ENCODE assay signal across 12 mouse cellular contexts in genomic region chr9:107923956-107924355, GRCm38 (mm10). TPM values are rescaled to one million over a fixed set of nuclear protein-coding genes. Genes with fewer than 3 reads are reported as not detected.
A peak's percentile ranks its signal among the peaks of the same experiment; 100 is the strongest.
DNase-seq lines count a peak whose midpoint lies in the region; ATAC-seq lines count a peak whose summit lies in the region.
"Had no signal": no experiment of that assay in that cellular context is flagged by ENCODE, and none has a peak within 500 bp of the region (broad histone marks: within the 10 kb centered on the region; RNA-seq: fewer than 3 reads in every experiment).

No protein-coding gene starts in this region.

- no peaks in the 10 kb centered on the region for H3K27me3 ChIP-seq in hindbrain, embryonic 15.5 days
- H3K27me3 ChIP-seq in hindbrain, embryonic 12.5 days, result no peaks in the 10 kb centered on the region
- H3K27me3 ChIP-seq in limb, embryonic 15.5 days, result no peaks in the 10 kb centered on the region
- H3K27me3 ChIP-seq in midbrain, embryonic 15.5 days (replicated peaks), result no peaks in the 10 kb centered on the region

- H3K9ac ChIP-seq in hindbrain, embryonic 15.5 days, result no peak overlapping the region
- H3K9ac ChIP-seq in hindbrain, embryonic 12.5 days, result no peak overlapping the region
- no peak overlapping the region for H3K9ac ChIP-seq in limb, embryonic 15.5 days
- no peak overlapping the region for H3K9ac ChIP-seq in midbrain, embryonic 15.5 days

- peak; percentile 51 for DNase-seq in gastrocnemius, postnatal 14 days
- DNase-seq in frontal cortex, postnatal 14 days (ENCODE audit: low spot score in 2 of 2), result no peak
- no peak for DNase-seq in cerebellum, postnatal 25 days

- intact Hi-C loops in gastrocnemius, postnatal 14 days (cut with DNase I; ENCODE audit: low total_unique reads), result no loop called here

- 41% methylated on average over 6 of the region's 6 CpGs for WGBS in hindbrain, embryonic 15.5 days
- WGBS in hindbrain, embryonic 12.5 days, result 37% methylated on average over 6 of the region's 6 CpGs
- 50% methylated on average over 6 of the region's 6 CpGs for WGBS in limb, embryonic 15.5 days
- whole genome bisulfite sequencing in midbrain, embryonic 15.5 days, result 46% methylated on average over 6 of the region's 6 CpGs

- no peaks in the 10 kb centered on the region for H3K9me3 ChIP-seq in hindbrain, embryonic 15.5 days
- H3K9me3 ChIP-seq in hindbrain, embryonic 12.5 days (replicated peaks), result no peaks in the 10 kb centered on the region
- H3K9me3 ChIP-seq in limb, embryonic 15.5 days, result no peaks in the 10 kb centered on the region
- H3K9me3 ChIP-seq in midbrain, embryonic 15.5 days, result no peaks in the 10 kb centered on the region
- H3K9me3 ChIP-seq: G1E had no signal

- no peak for ATAC-seq in hindbrain, embryonic 15.5 days (ENCODE audit: low FRiP score, low read depth)
- ATAC-seq in hindbrain, embryonic 12.5 days (ENCODE audit: low FRiP score), result no peak
- no peak for ATAC-seq in limb, embryonic 15.5 days (ENCODE audit: insufficient number of reproducible peaks, low FRiP score, low TSS enrichment, low read depth)
- ATAC-seq in midbrain, embryonic 15.5 days (replicated peaks), result no peak
- no peak for ATAC-seq in erythroid progenitor cell, adult 5-6 weeks (replicated peaks; ENCODE audit: low FRiP score, poor library complexity, severe bottlenecking)

- H3K27ac ChIP-seq in hindbrain, embryonic 15.5 days (replicated peaks), result 0 out of 2 replicates have a peak overlapping the region, but pooled peaks have one; percentile 34
- H3K27ac ChIP-seq in hindbrain, embryonic 12.5 days, result no peak overlapping the region
- peak overlapping the region; percentile 54; the same call in 1 of the 2 replicates for H3K27ac ChIP-seq in limb, embryonic 15.5 days
- peak overlapping the region; percentile 1; the same call in 1 of the 2 replicates for H3K27ac ChIP-seq in midbrain, embryonic 15.5 days
- H3K27ac ChIP-seq: macrophage had no signal

- peaks cover 19% of the 10 kb centered on the region for H3K4me1 ChIP-seq in hindbrain, embryonic 15.5 days (replicated peaks)
- peaks cover 8% of the 10 kb centered on the region for H3K4me1 ChIP-seq in hindbrain, embryonic 12.5 days
- peaks cover 7% of the 10 kb centered on the region; the same call in 1 of the 2 replicates for H3K4me1 ChIP-seq in limb, embryonic 15.5 days
- peaks cover 18% of the 10 kb centered on the region for H3K4me1 ChIP-seq in midbrain, embryonic 15.5 days

- H3K36me3 ChIP-seq in hindbrain, embryonic 15.5 days, result no peaks in the 10 kb centered on the region
- H3K36me3 ChIP-seq in hindbrain, embryonic 12.5 days, result no peaks in the 10 kb centered on the region
- 0 out of 2 replicates have a peak, but pooled peaks cover 7% of the 10 kb centered on the region for H3K36me3 ChIP-seq in limb, embryonic 15.5 days
- no peaks in the 10 kb centered on the region for H3K36me3 ChIP-seq in midbrain, embryonic 15.5 days (replicated peaks)
- H3K36me3 ChIP-seq: G1E had no signal

- H3K4me3 ChIP-seq in hindbrain, embryonic 15.5 days, result no peak overlapping the region
- H3K4me3 ChIP-seq in hindbrain, embryonic 12.5 days, result no peak overlapping the region
- H3K4me3 ChIP-seq in limb, embryonic 15.5 days, result no peak overlapping the region
- no peak overlapping the region for H3K4me3 ChIP-seq in midbrain, embryonic 15.5 days

- H3K4me2 ChIP-seq in hindbrain, embryonic 15.5 days, result no peak overlapping the region
- H3K4me2 ChIP-seq in hindbrain, embryonic 12.5 days (replicated peaks), result no peak overlapping the region
- H3K4me2 ChIP-seq in limb, embryonic 15.5 days, result no peak overlapping the region
- H3K4me2 ChIP-seq in midbrain, embryonic 15.5 days, result no peak overlapping the region

RNA-seq across cellular contexts. Expression of gene Actl11, which starts 4.3 kb away (rescaled TPM):
- polyA plus RNA-seq in hindbrain, embryonic 15.5 days (2015; fragmentation: Nextera tagmentation; extraction: Ambion mirVana), result not detected in 2 replicates
- not detected in 2 replicates for polyA plus RNA-seq in hindbrain, embryonic 12.5 days (2016; fragmentation: Nextera tagmentation; extraction: Ambion mirVana)
- total RNA-seq in gastrocnemius, postnatal 14 days (2021), result not detected
- polyA plus RNA-seq in limb, embryonic 15.5 days (2015; fragmentation: Nextera tagmentation; extraction: Ambion mirVana), result not detected in 2 replicates
- not detected in 2 replicates for polyA plus RNA-seq in midbrain, embryonic 15.5 days (2015; fragmentation: Nextera tagmentation; extraction: Ambion mirVana)
- total RNA-seq in erythroid progenitor cell, adult 5-6 weeks (2015; ENCODE audit: low replicate concordance), result not detected in 2 replicates
- total RNA-seq in erythroid progenitor cell, adult 5-6 weeks (2017; ENCODE audit: low replicate concordance), result not detected in 2 replicates
- polyA plus RNA-seq: G1E; hindbrain, embryonic 11.5 days; macrophage; spleen, adult 2 months had no signal

RNA-seq across cellular contexts. Expression of gene Camkv, which starts 11.5 kb away (rescaled TPM):
- polyA plus RNA-seq in hindbrain, embryonic 15.5 days (2015; fragmentation: Nextera tagmentation; extraction: Ambion mirVana), result 38.9 and 47.2 TPM in 2 replicates
- 7.3 and 7.9 TPM in 2 replicates for polyA plus RNA-seq in hindbrain, embryonic 12.5 days (2016; fragmentation: Nextera tagmentation; extraction: Ambion mirVana)
- under 1 TPM; 0.16 to 0.24 TPM for total RNA-seq in gastrocnemius, postnatal 14 days (2021)
- polyA plus RNA-seq in limb, embryonic 15.5 days (2015; fragmentation: Nextera tagmentation; extraction: Ambion mirVana), result 5.8 and 6.7 TPM in 2 replicates
- 66.7 and 67.3 TPM in 2 replicates for polyA plus RNA-seq in midbrain, embryonic 15.5 days (2015; fragmentation: Nextera tagmentation; extraction: Ambion mirVana)
- not detected in 2 replicates for total RNA-seq in erythroid progenitor cell, adult 5-6 weeks (2015; ENCODE audit: low replicate concordance)
- total RNA-seq in erythroid progenitor cell, adult 5-6 weeks (2017; ENCODE audit: low replicate concordance), result 0.13 TPM in 1 of 2 replicates, not detected in the other
- polyA plus RNA-seq: G1E, macrophage had no signal

RNA-seq across cellular contexts. Expression of gene Mst1r, which starts 17.3 kb away (rescaled TPM):
- polyA plus RNA-seq in hindbrain, embryonic 15.5 days (2015; fragmentation: Nextera tagmentation; extraction: Ambion mirVana), result 1.4 and 1.9 TPM in 2 replicates
- 2.0 and 2.3 TPM in 2 replicates for polyA plus RNA-seq in hindbrain, embryonic 12.5 days (2016; fragmentation: Nextera tagmentation; extraction: Ambion mirVana)
- 1 to 10 TPM; 1.2 to 1.8 TPM for total RNA-seq in gastrocnemius, postnatal 14 days (2021)
- 7.0 and 10.3 TPM in 2 replicates for polyA plus RNA-seq in limb, embryonic 15.5 days (2015; fragmentation: Nextera tagmentation; extraction: Ambion mirVana)
- polyA plus RNA-seq in midbrain, embryonic 15.5 days (2015; fragmentation: Nextera tagmentation; extraction: Ambion mirVana), result 1.7 and 1.9 TPM in 2 replicates
- not detected in 2 replicates for total RNA-seq in erythroid progenitor cell, adult 5-6 weeks (2015; ENCODE audit: low replicate concordance)
- not detected in 2 replicates for total RNA-seq in erythroid progenitor cell, adult 5-6 weeks (2017; ENCODE audit: low replicate concordance)
- total RNA-seq: G1E had no signal
- polyA plus RNA-seq: macrophage had no signal

RNA-seq across cellular contexts. Expression of gene Traip, which starts 26.0 kb away (rescaled TPM):
- polyA plus RNA-seq in hindbrain, embryonic 15.5 days (2015; fragmentation: Nextera tagmentation; extraction: Ambion mirVana), result 8.4 and 10.5 TPM in 2 replicates
- 15.8 and 17.4 TPM in 2 replicates for polyA plus RNA-seq in hindbrain, embryonic 12.5 days (2016; fragmentation: Nextera tagmentation; extraction: Ambion mirVana)
- total RNA-seq in gastrocnemius, postnatal 14 days (2021), result 1 to 10 TPM in 1 of 2 experiments, under 1 TPM in 1; 0.97 to 1.1 TPM
- 16.1 and 19.5 TPM in 2 replicates for polyA plus RNA-seq in limb, embryonic 15.5 days (2015; fragmentation: Nextera tagmentation; extraction: Ambion mirVana)
- 10.1 and 10.2 TPM in 2 replicates for polyA plus RNA-seq in midbrain, embryonic 15.5 days (2015; fragmentation: Nextera tagmentation; extraction: Ambion mirVana)
- total RNA-seq in erythroid progenitor cell, adult 5-6 weeks (2015; ENCODE audit: low replicate concordance), result 12.6 and 19.3 TPM in 2 replicates
- total RNA-seq in erythroid progenitor cell, adult 5-6 weeks (2017; ENCODE audit: low replicate concordance), result 50.4 and 51.5 TPM in 2 replicates

RNA-seq across cellular contexts. Expression of gene Mon1a, which starts 36.0 kb away (rescaled TPM):
- polyA plus RNA-seq in hindbrain, embryonic 15.5 days (2015; fragmentation: Nextera tagmentation; extraction: Ambion mirVana), result 22.9 and 24.3 TPM in 2 replicates
- polyA plus RNA-seq in hindbrain, embryonic 12.5 days (2016; fragmentation: Nextera tagmentation; extraction: Ambion mirVana), result 17.1 and 20.1 TPM in 2 replicates
- 1 to 10 TPM; 5.9 to 6.7 TPM for total RNA-seq in gastrocnemius, postnatal 14 days (2021)
- polyA plus RNA-seq in limb, embryonic 15.5 days (2015; fragmentation: Nextera tagmentation; extraction: Ambion mirVana), result 15.9 and 16.9 TPM in 2 replicates
- 26.0 and 27.7 TPM in 2 replicates for polyA plus RNA-seq in midbrain, embryonic 15.5 days (2015; fragmentation: Nextera tagmentation; extraction: Ambion mirVana)
- total RNA-seq in erythroid progenitor cell, adult 5-6 weeks (2015; ENCODE audit: low replicate concordance), result not detected in 2 replicates
- total RNA-seq in erythroid progenitor cell, adult 5-6 weeks (2017; ENCODE audit: low replicate concordance), result 0.64 and 3.3 TPM in 2 replicates
